Mouse (Mus musculus): ENCODE measurements at regions not wholly inside any gene's neighbourhood (a gene's known extent, or its start where the extent isn't known, plus 50 kb on each side); places are given as distances from the start of the nearest gene placed in this dataset.
A peak's percentile ranks its signal among the peaks of the same experiment; 100 is the strongest.

DNA sequence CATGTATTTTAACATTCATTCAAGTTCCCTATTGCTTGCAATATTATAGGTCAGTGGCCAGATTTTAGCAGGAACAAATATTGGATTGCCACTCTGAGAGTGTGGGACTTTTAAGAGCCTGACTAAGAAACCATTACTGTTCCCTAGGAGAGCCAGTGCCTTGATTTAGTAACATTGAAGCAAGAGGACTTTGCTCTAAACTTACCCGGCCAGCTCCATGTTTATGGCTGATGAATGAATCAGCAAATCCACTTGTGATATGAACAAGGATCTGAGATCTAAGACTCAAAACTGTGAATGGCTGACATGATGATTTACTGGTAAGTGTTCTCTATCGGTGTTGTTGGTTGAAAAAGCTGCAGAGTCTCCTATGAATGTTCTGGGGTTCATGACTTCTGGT, 236.4 kb downstream of the Brinp2 start:
- intact Hi-C loops (cut with DNase I) = no loop called here
- no peak for DNase-seq (ENCODE audit: low spot score in 2 of 2)

DNA sequence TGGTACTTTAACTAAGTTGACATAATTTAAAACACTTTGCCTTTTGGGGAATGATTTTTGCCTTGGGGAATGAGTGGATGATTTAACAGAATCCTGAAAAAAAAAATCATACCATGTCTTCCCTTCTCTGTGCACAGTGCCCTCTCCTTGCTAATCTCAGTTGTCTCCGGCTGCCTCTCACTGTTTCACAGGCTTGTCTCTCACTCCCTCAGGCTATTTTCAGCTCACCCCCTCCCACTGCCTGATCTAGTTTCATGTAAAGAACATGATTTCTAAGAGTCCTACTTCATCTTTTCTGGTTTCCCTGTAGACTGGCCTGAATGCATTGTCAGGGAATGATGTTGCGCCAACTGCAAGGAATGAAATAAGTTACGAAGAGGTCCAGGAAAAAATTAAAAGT, 231.2 kb downstream of the Brinp2 start:
- DNase-seq (ENCODE audit: low spot score in 2 of 2) = peak; percentile 44 to 53
- intact Hi-C loops (cut with DNase I) = no loop called here

DNA sequence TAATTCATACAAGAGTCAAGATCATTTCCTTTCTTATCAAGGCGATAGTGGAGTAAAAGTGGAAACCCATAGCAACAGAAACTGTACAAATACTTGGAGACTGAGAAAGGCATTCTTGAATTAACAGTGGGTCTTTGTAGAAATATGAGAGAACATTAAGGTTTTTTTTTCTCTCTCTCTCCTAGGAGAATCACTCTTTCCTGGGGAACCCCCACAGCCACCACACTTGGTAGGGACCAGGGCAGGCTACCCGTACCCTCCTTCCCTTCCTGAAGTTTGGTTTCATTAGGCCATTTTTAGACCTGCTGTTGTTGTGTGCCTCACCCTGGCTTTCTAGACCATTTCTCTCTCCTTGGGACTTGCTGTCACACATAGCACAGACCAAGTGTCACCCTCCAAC, 229.9 kb downstream of the Brinp2 start:
- intact Hi-C loops (cut with DNase I) = no loop called here
- no peak for DNase-seq (ENCODE audit: low spot score in 2 of 2)

DNA sequence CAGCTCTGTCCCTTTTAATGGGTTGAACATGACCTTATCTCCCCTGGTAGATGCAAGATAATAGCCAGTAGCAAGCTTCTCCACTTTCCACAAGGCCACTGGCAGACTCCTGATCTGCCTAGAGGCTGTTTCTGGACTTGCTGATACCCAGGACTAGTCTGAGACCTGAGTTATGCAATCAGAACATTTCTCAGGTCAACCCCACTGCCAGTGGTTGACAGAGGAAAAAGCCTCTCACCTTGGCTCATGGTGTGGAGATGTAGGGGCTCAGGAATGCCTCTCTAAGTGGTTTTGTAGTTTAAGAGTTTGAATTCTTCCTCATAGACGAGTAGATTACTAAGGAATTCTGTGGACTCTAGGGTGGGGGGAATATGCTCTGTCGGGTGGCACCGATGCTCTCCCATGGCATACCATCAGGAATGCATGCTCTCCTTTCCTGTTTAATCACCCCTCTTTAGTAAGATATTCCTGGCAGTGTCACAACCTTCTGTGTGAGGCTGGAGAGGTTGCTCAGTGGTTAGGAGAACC, 226.8 kb downstream of the Brinp2 start:
- intact Hi-C loops (cut with DNase I) = no loop called here
- no peak for DNase-seq (ENCODE audit: low spot score in 2 of 2)

DNA sequence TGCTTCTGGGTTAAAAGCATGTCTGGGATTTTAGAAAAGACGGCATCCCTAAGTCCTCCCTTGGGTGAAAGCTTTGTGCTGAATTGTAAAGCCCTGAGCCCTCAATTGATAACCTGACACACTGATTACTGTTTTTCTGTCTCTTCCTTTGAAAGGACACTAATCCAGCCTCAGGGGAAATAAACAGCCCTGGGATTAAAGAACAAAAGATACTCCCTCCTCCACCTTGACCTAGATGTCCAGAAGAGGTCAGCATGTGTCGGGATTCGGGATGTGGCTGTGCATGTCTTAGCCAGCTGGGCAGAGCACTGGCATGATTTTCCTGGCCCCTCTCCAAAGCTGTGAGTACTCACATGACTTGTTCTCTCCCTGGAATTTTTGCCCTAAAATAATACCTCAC, 208.6 kb downstream of the Brinp2 start:
- intact Hi-C loops (cut with DNase I) = no loop called here
- no peak for DNase-seq (ENCODE audit: low spot score in 2 of 2)

DNA sequence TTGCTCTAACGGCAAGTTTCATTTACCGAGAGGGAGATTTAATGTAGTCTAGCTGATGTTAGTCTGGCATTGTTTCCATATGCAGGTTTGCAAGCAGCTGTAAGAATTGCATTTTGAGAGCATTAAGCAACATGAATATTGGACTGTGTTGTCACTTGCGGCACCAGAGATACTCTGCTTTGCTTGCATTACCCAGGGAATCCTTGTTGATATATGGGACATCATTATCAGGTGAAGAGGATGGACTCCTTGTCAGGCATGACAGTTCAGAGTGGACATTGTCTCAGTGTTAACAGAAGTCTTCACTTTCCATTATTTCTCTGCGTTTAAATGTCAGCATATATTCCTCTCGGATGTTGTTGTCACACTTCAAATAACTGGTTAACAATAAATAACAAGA, 208.1 kb downstream of the Brinp2 start:
- DNase-seq (ENCODE audit: low spot score in 2 of 2) = no peak
- intact Hi-C loops (cut with DNase I) = no loop called here

DNA sequence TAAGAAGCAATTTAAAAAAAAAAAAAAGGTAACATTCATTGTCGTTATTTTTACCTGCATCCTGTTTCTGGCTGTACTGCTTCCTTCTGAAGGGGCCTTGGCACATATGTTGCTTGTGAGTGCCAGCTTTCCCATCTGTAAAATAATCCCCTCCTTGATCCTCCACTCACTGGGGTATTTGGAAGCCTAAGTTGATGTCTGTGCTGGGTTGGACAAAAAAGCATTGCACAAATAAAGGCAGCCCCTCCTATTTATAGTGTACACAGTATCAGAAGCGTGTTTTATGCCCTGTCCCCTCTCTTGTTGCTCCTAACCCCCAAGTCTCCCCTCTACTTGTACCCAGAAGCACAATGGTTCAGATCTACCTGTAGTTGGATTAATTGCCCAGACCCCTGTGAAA, 195.0 kb downstream of the Brinp2 start:
- intact Hi-C loops (cut with DNase I) = no loop called here
- DNase-seq (ENCODE audit: low spot score in 2 of 2) = no peak

DNA sequence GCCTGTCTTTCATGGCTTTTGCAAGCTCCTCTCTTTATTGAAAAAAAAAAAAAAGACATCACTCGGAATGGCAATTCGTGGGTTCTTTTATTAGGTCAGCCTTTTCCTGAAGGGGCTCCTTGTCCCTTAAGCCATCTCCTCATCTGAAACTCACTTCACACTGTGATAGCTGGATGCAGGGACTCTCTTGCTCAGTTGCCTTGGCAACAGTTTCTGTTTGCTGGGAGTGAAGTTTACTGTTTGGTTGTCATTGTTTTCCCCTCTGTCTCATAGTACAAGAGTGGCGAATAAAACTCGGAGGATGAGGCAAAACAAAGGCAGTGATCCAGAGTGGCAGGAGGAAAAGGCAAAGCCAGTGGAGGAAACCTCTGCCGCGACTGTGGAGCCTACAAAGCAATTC, 194.6 kb downstream of the Brinp2 start:
- intact Hi-C loops (cut with DNase I) = no loop called here
- DNase-seq (ENCODE audit: low spot score in 2 of 2) = no peak

DNA sequence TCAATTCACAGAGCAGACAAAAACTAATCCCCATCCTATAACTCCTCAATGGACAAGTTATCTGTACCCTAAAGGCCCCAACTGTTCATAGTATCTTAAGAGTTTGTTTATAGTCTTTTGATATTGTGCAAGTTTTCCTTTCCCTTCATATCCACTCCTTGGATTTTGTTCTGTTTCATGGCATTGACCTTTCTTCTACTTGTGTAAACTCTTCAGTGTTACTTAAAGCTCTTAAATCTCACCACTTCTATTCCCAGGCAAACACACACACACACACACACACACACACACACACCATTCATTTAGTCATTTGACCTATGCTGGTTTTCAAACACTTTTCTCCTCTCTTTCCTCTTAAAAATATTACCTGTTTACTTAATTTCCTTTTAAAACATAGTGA, 192.7 kb downstream of the Brinp2 start:
- intact Hi-C loops (cut with DNase I) = no loop called here

DNA sequence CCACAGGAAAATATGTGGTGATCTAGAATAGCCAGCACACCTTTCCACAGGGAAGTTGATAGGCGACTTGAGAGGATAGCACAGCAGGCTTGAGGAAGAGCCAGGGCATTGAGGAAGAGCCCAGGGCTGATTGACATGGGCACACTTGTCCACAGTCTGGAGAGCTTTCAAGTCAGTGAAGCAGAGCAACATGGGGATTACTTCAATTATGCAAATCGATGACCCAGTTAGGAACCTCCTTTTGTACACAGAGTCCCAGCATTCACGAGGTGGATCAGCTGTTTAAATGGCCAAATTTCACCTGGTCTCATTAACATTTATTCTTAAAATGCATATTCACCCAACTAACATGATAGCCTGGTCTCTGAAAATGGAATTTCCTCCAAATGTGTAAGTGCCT, 186.1 kb downstream of the Brinp2 start:
- intact Hi-C loops (cut with DNase I) = no loop called here
- DNase-seq (ENCODE audit: low spot score in 2 of 2) = no peak

More for the DNA sequence above, 192.7 kb downstream of the Brinp2 start:
- no peak for DNase-seq (ENCODE audit: low spot score in 2 of 2)

DNA sequence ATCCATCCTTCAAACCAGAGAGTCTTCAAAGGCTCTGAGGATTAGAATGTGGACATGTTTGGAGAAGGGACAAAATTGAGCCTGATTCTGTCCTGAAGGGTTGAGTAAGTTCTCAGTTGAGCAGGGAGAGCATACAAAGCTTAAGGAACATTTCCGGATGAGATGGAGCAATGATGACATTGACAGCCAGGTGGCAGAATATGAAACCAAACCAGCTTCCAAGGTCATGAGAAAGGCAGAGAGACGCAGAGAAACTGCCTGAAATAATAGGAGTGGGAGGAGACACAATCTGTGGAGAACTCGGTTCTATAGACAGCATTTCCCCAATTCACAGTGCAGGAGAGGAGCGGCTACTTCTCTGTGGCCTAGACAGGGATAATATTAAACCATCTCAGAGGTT, 176.0 kb downstream of the Brinp2 start:
- DNase-seq (ENCODE audit: low spot score in 2 of 2) = no peak

DNA sequence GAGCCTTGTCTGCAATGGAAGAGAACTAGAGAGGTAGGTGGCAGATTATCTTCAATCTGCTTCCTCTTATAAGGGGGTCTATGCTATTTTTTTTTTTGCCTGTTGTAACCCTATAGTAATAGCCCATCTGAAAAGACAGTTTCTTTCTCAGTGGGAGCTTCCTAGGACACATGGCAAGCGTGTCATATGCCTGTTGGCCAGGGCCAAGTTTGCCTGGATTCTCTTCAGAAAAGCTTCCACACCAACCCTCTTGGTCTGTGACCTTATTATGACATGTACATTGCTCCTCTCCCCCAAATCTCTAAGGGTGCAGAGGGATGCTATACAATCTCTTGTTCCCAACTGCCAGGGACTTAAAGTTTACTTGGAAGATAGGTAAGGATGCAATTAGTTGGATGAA, 174.8 kb downstream of the Brinp2 start:
- no peak for DNase-seq (ENCODE audit: low spot score in 2 of 2)
- intact Hi-C loops (cut with DNase I) = no loop called here

More for the DNA sequence above, 176.0 kb downstream of the Brinp2 start:
- intact Hi-C loops (cut with DNase I) = no loop called here

DNA sequence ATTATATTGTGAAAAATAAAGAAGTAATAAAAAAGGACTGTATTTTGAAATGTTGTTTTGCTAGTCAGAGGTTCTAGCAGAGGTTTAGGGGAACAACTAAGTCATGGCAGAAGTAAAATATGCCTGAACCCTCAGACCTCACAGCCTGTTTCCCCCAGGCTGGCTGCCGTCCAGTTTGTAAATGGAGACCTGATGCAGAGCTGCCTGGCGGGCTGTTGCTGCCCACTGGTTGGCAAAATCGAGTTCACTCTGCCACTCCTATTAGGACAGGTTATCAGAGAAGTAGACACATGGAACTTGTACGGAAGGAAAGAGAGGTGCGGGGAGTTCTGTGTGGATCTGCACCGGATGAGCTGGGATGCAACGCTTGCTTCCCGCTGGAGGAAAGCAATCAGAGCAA, 168.5 kb downstream of the Brinp2 start:
- no peak for DNase-seq (ENCODE audit: low spot score in 2 of 2)
- intact Hi-C loops (cut with DNase I) = no loop called here

DNA sequence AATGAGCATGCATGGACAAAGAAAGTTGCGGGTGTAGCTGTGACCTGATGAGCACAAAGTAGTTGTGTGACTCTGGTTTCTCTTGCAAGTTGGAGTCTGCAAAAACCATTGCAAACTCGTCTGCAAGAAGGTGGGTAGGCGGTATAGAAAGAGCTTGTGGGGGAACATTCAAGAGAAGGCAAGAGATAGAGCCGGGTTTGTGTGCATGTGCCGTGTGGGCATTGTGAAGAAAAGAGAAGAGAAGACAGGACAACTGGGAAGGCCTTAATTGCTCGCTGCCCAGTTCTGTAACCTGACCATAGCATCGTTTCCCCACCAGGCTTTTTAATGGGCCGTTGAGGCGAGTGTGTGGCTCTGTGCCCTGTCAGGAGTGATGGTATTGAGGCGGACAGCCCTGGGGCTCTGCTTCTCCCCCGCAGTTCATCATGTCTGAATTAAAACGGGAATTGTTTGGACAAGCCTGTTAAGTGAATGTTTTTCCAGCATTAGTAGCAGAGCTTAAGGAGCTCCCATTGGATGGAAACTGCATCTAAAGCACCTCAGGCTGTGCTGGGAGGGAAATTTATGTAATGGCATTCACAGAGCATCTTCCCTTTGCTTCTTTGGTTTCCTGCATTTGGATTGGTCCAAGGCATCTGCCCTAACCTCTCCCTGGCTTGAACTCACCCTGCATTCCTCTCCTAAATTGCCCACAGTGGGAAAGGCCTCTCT, 163.1 kb downstream of the Brinp2 start:
- peak; percentile 65 to 74 for DNase-seq (ENCODE audit: low spot score in 2 of 2)
- intact Hi-C loops (cut with DNase I) = no loop called here

DNA sequence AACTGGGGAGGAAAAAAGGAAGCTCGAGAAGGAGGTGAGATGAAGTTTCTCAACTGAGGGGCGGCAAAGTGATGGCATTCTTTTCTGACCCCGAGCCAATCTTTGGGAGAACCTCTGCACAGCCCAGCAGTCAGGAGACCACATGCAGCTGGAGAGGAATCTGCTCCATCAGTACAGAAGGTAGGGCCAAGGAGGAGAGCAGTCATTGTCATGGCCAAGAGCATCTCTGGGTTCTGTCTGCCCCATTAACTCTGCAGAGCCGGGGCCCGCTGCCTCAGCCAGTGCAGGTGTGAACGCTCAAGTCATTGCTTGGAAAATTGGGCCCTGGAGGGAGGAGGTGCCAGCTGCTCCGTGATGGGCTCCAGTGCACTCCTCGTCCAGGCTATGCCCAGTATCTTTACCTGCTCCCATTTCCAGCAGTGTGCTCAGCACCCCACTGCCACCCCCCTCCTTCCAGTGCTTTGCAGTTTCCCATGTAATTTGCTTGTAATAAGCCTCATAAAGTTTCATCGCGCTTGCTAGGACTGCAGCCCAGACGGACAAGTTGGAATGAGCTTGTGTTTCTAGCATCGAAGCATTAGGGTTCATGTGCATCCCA, 162.1 kb downstream of the Brinp2 start:
- DNase-seq (ENCODE audit: low spot score in 2 of 2) = no peak
- intact Hi-C loops (cut with DNase I) = no loop called here
